Mouse (Mus musculus) forebrain, embryonic 15.5 days (tissue): ENCODE results near the gene Ezr. TPM values are rescaled to one million over a fixed set of nuclear protein-coding genes. Genes with fewer than 3 reads are reported as not detected.

Experiments used
- ATAC-seq: fragments of 200-750 bp; cut with Nextera tagmentation; replicated peaks from 2 replicates; pipeline ENCODE4 v1.8.0; 2017; ENCODE audit warnings: mild to moderate bottlenecking, moderate TSS enrichment, moderate library complexity
- H3K27ac ChIP-seq: fragments of 300-500 bp; sonication (generic); replicated peaks from 2 replicates; pipeline ENCODE4 v1.5.1; 2015; ENCODE audit warnings: mild to moderate bottlenecking, inconsistent platforms
- H3K27me3 ChIP-seq: fragments of 300-500 bp; sonication (generic); 2 replicates; pipeline ENCODE4 v1.6.1; 2015; ENCODE audit warnings: inconsistent platforms
- H3K36me3 ChIP-seq: fragments of 300-500 bp; sonication (generic); 2 replicates; pipeline ENCODE4 v1.6.1; 2015; ENCODE audit warnings: mild to moderate bottlenecking, inconsistent platforms
- H3K4me1 ChIP-seq: fragments of 300-500 bp; sonication (generic); 2 replicates; pipeline ENCODE4 v1.6.1; 2015; ENCODE audit warnings: inconsistent platforms
- H3K4me2 ChIP-seq: fragments of 300-500 bp; sonication (generic); replicated peaks from 2 replicates; pipeline ENCODE4 v1.6.1; 2015; ENCODE audit warnings: mild to moderate bottlenecking, inconsistent platforms
- H3K4me3 ChIP-seq: fragments of 300-500 bp; sonication (generic); 2 replicates; pipeline ENCODE4 v1.5.1; 2015; ENCODE audit warnings: mild to moderate bottlenecking, inconsistent platforms
- H3K9ac ChIP-seq: fragments of 300-500 bp; sonication (generic); replicated peaks from 2 replicates; pipeline ENCODE4 v1.6.1; 2015; ENCODE audit warnings: mild to moderate bottlenecking, inconsistent platforms
- H3K9me3 ChIP-seq: fragments of 300-500 bp; sonication (generic); 2 replicates; pipeline ENCODE4 v1.6.1; 2016; ENCODE audit warnings: inconsistent platforms
- WGBS: fragments of 180-500 bp; shearing (Covaris S2); methylation state at CpG from one replicate; pipeline ENCODE4 v1.1.7; 2015; ENCODE audit warnings: mixed read lengths; 5-methylcytosine and 5-hydroxymethylcytosine counted together
- polyA plus RNA-seq: library from polyadenylated mRNA; unstranded; fragments of >200 nt; fragmentation: Nextera tagmentation; extraction: Ambion mirVana; gene quantifications from 2 replicates; pipeline ENCODE4 v1.2.1, GENCODE M21; 2015

Ezr gene
- polyA plus RNA-seq, 1 experiment from 2014 or later = 125 TPM

GRCm38 (mm10) chr17:6746452-6747231 is 35.9 kb downstream of the Ezr start:
- Histone ChIP-seq H3K9me3 (no peaks in the 10 kb centered on the region), H3K4me3 (no peak overlapping the region), H3K27ac (peak overlapping the region; percentile 71), H3K27me3 (no peaks in the 10 kb centered on the region), H3K36me3 (0 out of 2 replicates have a peak, but pooled peaks cover 2% of the 10 kb centered on the region), H3K4me1 (peaks cover 39% of the 10 kb centered on the region), H3K9ac (no peak overlapping the region), H3K4me2 (no peak overlapping the region)
- ATAC-seq = no peak
- WGBS = 65% methylated on average over 9 of the region's 9 CpGs

DNA sequence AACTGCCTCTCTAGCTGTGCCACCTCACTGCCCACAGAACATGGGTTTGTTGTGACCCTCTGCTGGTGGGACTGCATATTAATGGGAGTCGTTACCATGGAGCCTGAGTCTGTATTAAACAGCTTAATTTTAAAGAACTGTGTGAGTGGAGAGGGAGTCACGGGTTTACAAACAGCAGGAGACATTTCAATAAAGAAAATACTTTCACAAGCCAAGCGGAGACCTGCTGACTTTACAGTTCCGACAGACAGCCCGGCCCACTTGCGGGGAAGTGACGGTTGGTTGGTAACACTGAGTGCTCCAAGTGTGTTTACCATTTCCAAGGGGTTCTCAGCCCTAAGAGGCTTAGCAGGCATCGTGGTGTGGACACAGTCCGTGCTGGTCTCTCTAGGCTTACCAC is 36.6 kb downstream of the Ezr start:
- 17% methylated on average over 9 of the region's 9 CpGs for WGBS
- Histone ChIP-seq H3K4me3 (no peak overlapping the region), H3K27ac (peak overlapping the region; percentile 71), H3K4me1 (peaks cover 46% of the 10 kb centered on the region), H3K27me3 (no peaks in the 10 kb centered on the region), H3K9ac (no peak overlapping the region), H3K36me3 (0 out of 2 replicates have a peak, but pooled peaks cover 7% of the 10 kb centered on the region), H3K4me2 (no peak overlapping the region), H3K9me3 (no peaks in the 10 kb centered on the region)
- ATAC-seq = peak; percentile 79

- no peaks in the 10 kb centered on the region for H3K27me3 ChIP-seq
- H3K9me3 ChIP-seq = no peaks in the 10 kb centered on the region
- no peak overlapping the region for H3K9ac ChIP-seq
- peaks cover 46% of the 10 kb centered on the region for H3K4me1 ChIP-seq
- H3K4me2 ChIP-seq = no peak overlapping the region
- H3K27ac ChIP-seq = peak overlapping the region; percentile 71
- ATAC-seq = 0 out of 2 replicates have a peak, but pooled peaks have one; percentile 17
- H3K36me3 ChIP-seq = 0 out of 2 replicates have a peak, but pooled peaks cover 7% of the 10 kb centered on the region
- no peak overlapping the region for H3K4me3 ChIP-seq
- WGBS = 44% methylated on average over 5 of the region's 5 CpGs
Observed at GRCm38 (mm10) chr17:6745503-6745902, 37.1 kb downstream of the Ezr start.

DNA sequence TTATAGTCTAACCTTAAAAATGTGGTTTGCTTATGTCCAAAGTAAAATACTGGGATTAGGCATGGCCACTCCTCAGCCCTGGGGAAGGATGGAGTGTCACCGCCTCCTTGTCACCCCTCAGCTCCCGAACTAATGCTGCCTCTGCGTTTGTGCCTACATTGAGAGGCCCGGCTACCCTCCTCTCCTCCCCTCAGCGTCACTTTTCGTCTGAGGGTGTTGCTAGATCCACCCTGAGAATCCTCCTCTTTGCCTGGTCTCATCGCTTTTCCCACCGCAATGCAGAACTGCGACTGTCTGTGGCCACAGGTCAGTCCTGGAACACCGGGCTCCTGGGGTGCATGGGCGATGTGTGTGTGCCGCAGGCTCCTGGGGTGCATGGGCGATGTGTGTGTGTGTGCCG is 37.7 kb downstream of the Ezr start:
- H3K4me2 ChIP-seq = no peak overlapping the region
- no peaks in the 10 kb centered on the region for H3K27me3 ChIP-seq
- no peak overlapping the region for H3K9ac ChIP-seq
- no peaks in the 10 kb centered on the region for H3K9me3 ChIP-seq
- ATAC-seq = no peak
- peaks cover 46% of the 10 kb centered on the region for H3K4me1 ChIP-seq
- H3K36me3 ChIP-seq = 0 out of 2 replicates have a peak, but pooled peaks cover 7% of the 10 kb centered on the region
- WGBS = 90% methylated on average over 14 of the region's 14 CpGs
- peak overlapping the region; percentile 71; the same call in 1 of the 2 replicates for H3K27ac ChIP-seq
- no peak overlapping the region for H3K4me3 ChIP-seq

DNA sequence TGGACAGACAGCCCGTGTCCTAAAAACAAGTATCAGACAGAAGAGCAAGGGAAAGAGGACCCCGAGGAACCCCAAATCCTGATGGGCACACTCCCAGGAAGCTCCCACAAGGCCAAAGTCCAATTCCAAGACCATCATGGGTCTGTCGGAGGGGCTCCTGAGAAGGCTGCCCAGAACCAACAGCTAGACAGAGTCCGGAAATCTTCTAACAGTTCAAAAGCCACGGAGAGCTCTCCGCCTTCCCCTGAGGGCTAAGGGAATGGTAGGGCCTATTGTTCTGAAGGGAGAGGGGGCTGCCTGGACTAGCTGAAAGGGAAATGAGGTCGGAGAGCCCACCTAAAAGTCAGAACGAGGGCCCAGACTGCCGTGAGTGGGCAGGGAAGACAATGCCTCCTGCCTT is 38.2 kb downstream of the Ezr start:
- ATAC-seq = no peak
- Histone ChIP-seq H3K27ac (no peak overlapping the region), H3K36me3 (0 out of 2 replicates have a peak, but pooled peaks cover 10% of the 10 kb centered on the region), H3K4me1 (peaks cover 46% of the 10 kb centered on the region), H3K9me3 (no peaks in the 10 kb centered on the region), H3K4me2 (no peak overlapping the region), H3K27me3 (no peaks in the 10 kb centered on the region), H3K4me3 (no peak overlapping the region), H3K9ac (no peak overlapping the region)
- WGBS = 62% methylated on average over 9 of the region's 9 CpGs

DNA sequence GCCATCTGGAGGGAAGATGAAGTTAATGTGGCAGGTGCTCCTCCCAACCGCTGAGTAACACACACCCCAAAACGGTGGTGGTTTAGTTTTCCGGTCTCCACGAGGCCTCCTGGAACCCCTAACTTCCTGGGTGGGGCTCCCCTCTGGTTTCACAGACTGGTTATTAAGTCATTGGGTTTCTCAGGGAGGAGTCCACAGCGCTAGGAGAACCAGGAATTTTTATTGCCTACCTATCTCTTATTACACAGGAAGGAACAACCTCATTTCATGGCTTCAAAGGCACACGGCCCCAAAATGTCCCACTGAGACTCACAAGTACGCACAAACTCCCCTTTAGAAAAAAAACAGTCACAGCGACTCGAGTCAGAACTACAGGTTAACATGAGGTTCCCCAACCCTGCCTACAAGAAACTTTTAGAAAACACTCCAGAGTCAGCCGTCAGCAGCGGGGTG is 38.8 kb downstream of the Ezr start:
- no peaks in the 10 kb centered on the region for H3K27me3 ChIP-seq
- H3K27ac ChIP-seq = no peak overlapping the region
- peaks cover 46% of the 10 kb centered on the region for H3K4me1 ChIP-seq
- no peak overlapping the region for H3K4me3 ChIP-seq
- no peaks in the 10 kb centered on the region for H3K9me3 ChIP-seq
- 89% methylated on average over 11 of the region's 11 CpGs for WGBS
- H3K9ac ChIP-seq = no peak overlapping the region
- H3K36me3 ChIP-seq = 0 out of 2 replicates have a peak, but pooled peaks cover 10% of the 10 kb centered on the region
- no peak for ATAC-seq
- H3K4me2 ChIP-seq = no peak overlapping the region

DNA sequence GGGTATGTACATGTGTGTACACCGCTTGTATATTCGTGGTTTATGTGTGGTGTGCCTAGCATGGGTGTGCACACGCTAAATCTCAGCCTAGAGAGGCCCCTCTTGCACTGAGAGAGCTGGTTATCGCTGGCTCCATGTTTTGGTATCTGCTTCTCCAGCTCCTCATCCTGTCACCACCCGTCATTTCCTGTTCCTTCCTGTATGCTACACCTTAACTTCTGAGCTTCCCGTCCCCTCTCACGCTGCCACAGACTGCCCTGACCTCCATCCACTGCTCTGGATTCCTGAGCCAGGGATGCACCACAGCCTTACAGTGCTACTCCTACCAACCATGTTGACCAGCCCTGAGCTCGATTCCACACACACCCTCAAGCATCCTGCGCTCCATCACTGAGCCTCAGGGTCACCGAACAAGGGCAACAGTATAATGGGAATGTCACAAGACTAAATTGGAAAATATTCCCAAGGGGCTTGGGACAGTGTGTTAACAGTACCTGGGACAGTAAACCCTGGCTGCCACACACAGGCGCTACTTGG is 39.5 kb downstream of the Ezr start:
- 0 out of 2 replicates have a peak, but pooled peaks cover 10% of the 10 kb centered on the region for H3K36me3 ChIP-seq
- peaks cover 46% of the 10 kb centered on the region for H3K4me1 ChIP-seq
- H3K4me3 ChIP-seq = no peak overlapping the region
- H3K27ac ChIP-seq = no peak overlapping the region
- no peaks in the 10 kb centered on the region for H3K9me3 ChIP-seq
- H3K27me3 ChIP-seq = no peaks in the 10 kb centered on the region
- ATAC-seq = no peak
- no peak overlapping the region for H3K4me2 ChIP-seq
- 93% methylated on average over 11 of the region's 11 CpGs for WGBS
- no peak overlapping the region for H3K9ac ChIP-seq

- peak overlapping the region; percentile 61 for H3K27ac ChIP-seq
- no peak for ATAC-seq
- H3K4me3 ChIP-seq = no peak overlapping the region
- WGBS = 68% methylated on average over 33 of the region's 33 CpGs
- 0 out of 2 replicates have a peak, but pooled peaks cover 10% of the 10 kb centered on the region for H3K36me3 ChIP-seq
- no peak overlapping the region for H3K4me2 ChIP-seq
- H3K9ac ChIP-seq = no peak overlapping the region
- H3K4me1 ChIP-seq = peaks cover 39% of the 10 kb centered on the region
- no peaks in the 10 kb centered on the region for H3K9me3 ChIP-seq
- H3K27me3 ChIP-seq = no peaks in the 10 kb centered on the region
Observed at GRCm38 (mm10) chr17:6742083-6743038, 40.2 kb downstream of the Ezr start.

DNA sequence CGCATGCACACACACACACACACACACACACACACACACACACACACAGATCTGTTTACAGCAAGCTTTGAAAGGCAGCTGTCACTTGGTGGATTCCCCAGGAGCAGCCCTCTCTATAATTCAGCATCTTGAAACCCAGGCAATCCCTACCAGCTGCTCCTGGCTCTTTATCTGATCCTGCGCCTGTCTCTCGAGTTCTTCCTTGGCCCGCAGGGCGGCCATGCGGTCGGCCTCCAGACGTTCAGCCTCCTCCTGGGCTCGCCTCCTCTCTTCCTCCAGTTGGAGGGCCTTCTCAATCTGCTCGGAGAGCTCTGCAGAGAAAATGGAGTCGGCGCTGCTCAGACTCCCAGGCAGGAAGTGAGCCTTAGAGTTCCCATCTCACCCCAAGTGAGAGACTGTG is 41.3 kb downstream of the Ezr start:
- no peak overlapping the region for H3K9ac ChIP-seq
- H3K9me3 ChIP-seq = no peaks in the 10 kb centered on the region
- H3K27me3 ChIP-seq = no peaks in the 10 kb centered on the region
- H3K36me3 ChIP-seq = 0 out of 2 replicates have a peak, but pooled peaks cover 10% of the 10 kb centered on the region
- no peak overlapping the region for H3K4me2 ChIP-seq
- 80% methylated on average over 12 of the region's 12 CpGs for WGBS
- H3K27ac ChIP-seq = peak overlapping the region; percentile 61
- H3K4me1 ChIP-seq = peaks cover 32% of the 10 kb centered on the region
- no peak overlapping the region for H3K4me3 ChIP-seq
- peak; percentile 16; the same call in 1 of the 2 replicates for ATAC-seq

DNA sequence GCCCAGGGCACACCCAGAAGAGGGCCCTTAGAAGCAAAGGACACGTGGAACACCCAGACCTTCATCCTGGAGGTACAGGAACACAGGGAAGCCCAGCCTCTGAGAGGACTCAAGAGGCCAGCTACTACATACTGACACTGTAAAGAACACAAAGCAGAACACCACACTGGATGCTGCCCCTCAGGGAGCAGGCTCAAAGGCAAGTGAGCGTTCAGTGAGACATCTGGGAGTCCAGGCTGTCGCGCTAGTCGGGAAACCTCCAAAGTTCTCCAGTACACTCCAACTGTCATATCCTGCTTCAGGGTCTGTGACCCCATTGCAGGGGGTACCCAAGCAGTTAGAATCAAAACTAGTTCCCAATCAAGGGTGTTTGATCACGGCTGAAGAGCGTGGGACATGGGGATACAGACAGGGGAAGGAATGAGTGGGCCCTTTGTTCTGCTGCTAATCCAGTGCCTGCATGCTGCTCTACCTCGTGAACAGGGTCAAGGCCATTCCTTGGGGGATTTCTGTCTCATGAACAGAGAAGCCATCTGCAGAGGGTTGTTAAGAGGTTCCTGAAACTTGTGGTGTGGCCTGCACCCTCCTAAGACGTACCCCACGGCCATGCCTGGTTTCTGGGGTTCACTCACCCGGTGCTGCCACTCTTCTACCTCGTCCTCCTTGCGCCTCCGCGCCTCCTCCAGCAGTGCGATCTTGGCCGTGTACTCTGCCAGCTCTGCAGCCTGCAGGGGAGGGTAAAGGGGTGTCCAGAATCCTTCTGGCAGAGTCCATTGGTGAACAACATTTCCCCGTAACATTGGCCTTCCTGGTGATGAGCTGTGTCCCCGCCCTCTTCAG is 42.0 kb downstream of the Ezr start:
- H3K4me1 ChIP-seq = peaks cover 29% of the 10 kb centered on the region
- peak overlapping the region; percentile 61 for H3K27ac ChIP-seq

GRCm38 (mm10) chr17:6739756-6740155 is 42.8 kb downstream of the Ezr start:
- H3K4me1 ChIP-seq = peaks cover 26% of the 10 kb centered on the region
- H3K27me3 ChIP-seq = no peaks in the 10 kb centered on the region
- 92% methylated on average over 15 of the region's 15 CpGs for WGBS

More for the DNA sequence above, 42.0 kb downstream of the Ezr start:
- H3K9ac ChIP-seq = no peak overlapping the region
- H3K9me3 ChIP-seq = no peaks in the 10 kb centered on the region
- 79% methylated on average over 19 of the region's 19 CpGs for WGBS
- 0 out of 2 replicates have a peak, but pooled peaks cover 10% of the 10 kb centered on the region for H3K36me3 ChIP-seq
- ATAC-seq = no peak
- H3K4me2 ChIP-seq = no peak overlapping the region
- no peaks in the 10 kb centered on the region for H3K27me3 ChIP-seq
- no peak overlapping the region for H3K4me3 ChIP-seq

More at GRCm38 (mm10) chr17:6739756-6740155, 42.8 kb downstream of the Ezr start:
- Histone ChIP-seq H3K9ac (no peak overlapping the region), H3K27ac (no peak overlapping the region), H3K9me3 (no peaks in the 10 kb centered on the region), H3K36me3 (0 out of 2 replicates have a peak, but pooled peaks cover 10% of the 10 kb centered on the region), H3K4me3 (no peak overlapping the region), H3K4me2 (no peak overlapping the region)
- no peak for ATAC-seq
